Mouse (Mus musculus) left cerebral cortex, adult 18-20 months (tissue): Measurements from ENCODE around the gene Pknox2. TPM values are rescaled to one million over a fixed set of nuclear protein-coding genes. Genes with fewer than 3 reads are reported as not detected.

Experiments used
- DNase-seq, 2 experiments: peaks; one replicate each; pipeline ENCODE4 v3.0.0; 2021 to 2022; ENCODE audit warnings: low spot score in 2 of 2, mixed read lengths in 1 of 2
- total RNA-seq, 2 experiments: library from RNA; stranded (reverse); gene quantifications; 2 replicates each; pipeline ENCODE4 v1.2.3; 2021

Gene Pknox2
- total RNA-seq, 2 experiments from 2014 or later, result 83.0 to 90.7 TPM

DNA sequence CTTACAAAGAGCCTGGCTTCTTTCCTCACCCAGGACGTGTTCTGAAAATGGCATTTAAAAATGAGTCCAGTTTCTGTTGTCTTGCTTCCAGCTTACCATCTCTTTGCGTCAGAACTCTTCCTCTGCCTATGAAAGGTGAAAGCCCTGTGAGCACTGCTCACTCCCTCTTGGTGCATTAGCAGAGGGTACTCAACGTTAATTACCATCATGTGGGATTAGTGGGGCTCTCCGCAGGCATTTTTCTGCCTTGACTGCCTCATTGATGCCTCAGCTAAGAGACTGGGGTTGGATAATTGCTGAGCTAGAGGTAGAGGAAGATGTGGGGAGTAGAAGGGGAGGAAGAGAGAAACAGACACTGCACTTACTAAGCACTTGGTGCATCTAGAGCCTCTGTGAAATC, 300.9 kb downstream of the Pknox2 start:
- no peak for DNase-seq

Other genes starting within 250 kb of the Pknox2 start
- 10 to 100 TPM; 10.2 to 12.2 TPM for gene Tmem218, start 60.8 kb upstream of the Pknox2 start, total RNA-seq
- gene Slc37a2, start 108.3 kb upstream of the Pknox2 start, total RNA-seq, result 1 to 10 TPM; 1.3 TPM
- 1 to 10 TPM; 2.0 to 2.2 TPM for gene Ccdc15, start 201.0 kb upstream of the Pknox2 start, total RNA-seq
- 10 to 100 TPM; 45.4 to 47.9 TPM for gene Hepacam, start 219.9 kb upstream of the Pknox2 start, total RNA-seq